Mouse (Mus musculus) embryonic facial prominence, embryonic 12.5 days (tissue): ENCODE results near the gene Rab3gap2. TPM values are rescaled to one million over a fixed set of nuclear protein-coding genes. Genes with fewer than 3 reads are reported as not detected.

Source experiments
- ATAC-seq: fragments of 200-750 bp; cut with Nextera tagmentation; 2 replicates; pipeline ENCODE4 v1.8.0; 2017; ENCODE audit not compliant: insufficient number of reproducible peaks, insufficient read depth, low FRiP score, low TSS enrichment
- H3K27ac ChIP-seq: fragments of 300-500 bp; sonication (generic); 2 replicates; pipeline ENCODE4 v1.5.1; 2016; ENCODE audit warnings: mild to moderate bottlenecking
- H3K27me3 ChIP-seq: fragments of 300-500 bp; sonication (generic); 2 replicates; pipeline ENCODE4 v1.6.1; 2016; ENCODE audit warnings: mild to moderate bottlenecking, moderate library complexity
- H3K36me3 ChIP-seq: fragments of 300-500 bp; sonication (generic); 2 replicates; pipeline ENCODE4 v1.6.1; 2016; ENCODE audit warnings: mild to moderate bottlenecking
- H3K4me1 ChIP-seq: fragments of 300-500 bp; sonication (generic); 2 replicates; pipeline ENCODE4 v1.6.1; 2016
- H3K4me2 ChIP-seq: fragments of 300-500 bp; sonication (generic); replicated peaks from 2 replicates; pipeline ENCODE4 v1.6.1; 2016; ENCODE audit warnings: mild to moderate bottlenecking, moderate library complexity
- H3K4me3 ChIP-seq: fragments of 300-500 bp; sonication (generic); 2 replicates; pipeline ENCODE4 v1.5.1; 2016; ENCODE audit warnings: mild to moderate bottlenecking
- H3K9ac ChIP-seq: fragments of 300-500 bp; sonication (generic); 2 replicates; pipeline ENCODE4 v1.6.1; 2016; ENCODE audit warnings: mild to moderate bottlenecking, moderate library complexity
- H3K9me3 ChIP-seq: fragments of 300-500 bp; sonication (generic); 2 replicates; pipeline ENCODE4 v1.6.1; 2016; ENCODE audit warnings: mild to moderate bottlenecking, moderate library complexity
- WGBS: fragments of 180-500 bp; shearing (Covaris S2); methylation state at CpG from one replicate; pipeline ENCODE4 v1.1.7; 2016; 5-methylcytosine and 5-hydroxymethylcytosine counted together
- polyA plus RNA-seq: library from polyadenylated mRNA; unstranded; fragments of >200 nt; fragmentation: Nextera tagmentation; extraction: Ambion mirVana; gene quantifications from 2 replicates; pipeline ENCODE4 v1.2.1, GENCODE M21; 2016

Rab3gap2 gene
- polyA plus RNA-seq, 1 experiment from 2014 or later, result 22.7 TPM

- WGBS, result 63% methylated on average over 14 of the region's 14 CpGs
- no peak overlapping the region for H3K4me2 ChIP-seq
- H3K27ac ChIP-seq, result no peak overlapping the region
- no peaks in the 10 kb centered on the region for H3K9me3 ChIP-seq
- no peak overlapping the region for H3K4me3 ChIP-seq
- H3K9ac ChIP-seq, result no peak overlapping the region
- H3K36me3 ChIP-seq, result peaks cover 63% of the 10 kb centered on the region
- no peaks in the 10 kb centered on the region for H3K27me3 ChIP-seq
- H3K4me1 ChIP-seq, result no peaks in the 10 kb centered on the region
- no peak for ATAC-seq
These were observed 58.6 kb downstream of the Rab3gap2 start for GRCm38 (mm10) chr1:185262565-185262964.

DNA sequence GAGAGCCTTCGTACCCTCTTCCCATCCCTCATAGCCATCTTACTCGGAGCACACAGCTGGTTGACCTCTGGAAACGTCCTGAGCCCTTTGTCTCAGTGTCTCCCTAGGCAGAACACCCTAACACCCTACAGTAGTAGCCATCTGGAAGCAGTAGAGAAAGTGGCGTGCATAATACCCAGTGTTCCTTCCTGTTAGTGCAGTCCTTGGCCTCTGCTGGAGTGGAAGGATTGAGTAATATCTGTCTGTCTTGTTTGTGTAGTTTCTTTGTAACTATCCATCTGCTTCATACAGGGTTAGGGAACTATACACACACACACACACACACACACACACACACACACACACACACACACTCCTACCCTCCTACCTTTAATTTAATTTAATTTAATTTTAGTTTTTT is 64.8 kb downstream of the Rab3gap2 start:
- no peak for ATAC-seq
- H3K4me2 ChIP-seq, result no peak overlapping the region
- 76% methylated on average over 4 of the region's 4 CpGs for WGBS
- H3K4me1 ChIP-seq, result no peaks in the 10 kb centered on the region
- H3K36me3 ChIP-seq, result peaks cover 57% of the 10 kb centered on the region
- H3K9me3 ChIP-seq, result no peaks in the 10 kb centered on the region
- H3K27ac ChIP-seq, result no peak overlapping the region
- H3K27me3 ChIP-seq, result no peaks in the 10 kb centered on the region
- no peak overlapping the region for H3K9ac ChIP-seq
- no peak overlapping the region for H3K4me3 ChIP-seq

DNA sequence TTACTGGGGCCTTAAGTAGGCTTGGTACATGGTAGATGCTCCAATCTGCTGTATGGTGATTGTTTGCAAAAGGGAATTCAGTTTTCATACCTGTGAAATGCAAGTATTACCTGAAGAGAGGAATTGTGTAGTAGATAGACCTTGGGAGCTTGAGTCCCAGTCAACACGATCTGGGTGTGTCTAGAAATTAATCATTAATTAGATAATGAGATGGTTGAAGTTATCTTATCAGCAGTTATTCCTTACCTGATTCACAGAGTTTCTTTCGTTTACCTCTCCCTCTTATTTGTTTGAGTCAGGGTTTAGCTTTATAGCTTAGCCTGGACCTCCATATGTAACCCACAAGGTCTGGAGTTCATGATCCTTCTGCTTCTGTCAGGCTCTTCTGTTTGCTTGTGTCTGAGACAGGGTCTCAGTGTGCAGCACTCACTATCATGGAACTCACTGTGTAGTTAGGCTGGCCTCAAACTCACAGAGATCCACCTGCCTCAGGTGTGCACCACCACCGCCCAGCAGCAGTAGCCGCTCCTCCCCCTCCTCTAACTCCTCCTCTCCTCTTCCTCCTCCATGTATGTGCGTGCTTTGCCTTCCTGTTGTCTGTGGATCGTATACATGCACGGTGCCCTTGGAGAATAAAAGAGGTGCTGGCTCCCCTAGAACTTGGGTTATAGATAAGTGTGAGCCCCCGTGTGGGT is 66.6 kb downstream of the Rab3gap2 start:
- Histone ChIP-seq H3K27ac (no peak overlapping the region), H3K4me1 (no peaks in the 10 kb centered on the region), H3K36me3 (peaks cover 52% of the 10 kb centered on the region), H3K27me3 (no peaks in the 10 kb centered on the region), H3K4me3 (no peak overlapping the region), H3K9me3 (no peaks in the 10 kb centered on the region), H3K4me2 (no peak overlapping the region), H3K9ac (no peak overlapping the region)
- WGBS, result 93% methylated on average over 8 of the region's 8 CpGs
- no peak for ATAC-seq

DNA sequence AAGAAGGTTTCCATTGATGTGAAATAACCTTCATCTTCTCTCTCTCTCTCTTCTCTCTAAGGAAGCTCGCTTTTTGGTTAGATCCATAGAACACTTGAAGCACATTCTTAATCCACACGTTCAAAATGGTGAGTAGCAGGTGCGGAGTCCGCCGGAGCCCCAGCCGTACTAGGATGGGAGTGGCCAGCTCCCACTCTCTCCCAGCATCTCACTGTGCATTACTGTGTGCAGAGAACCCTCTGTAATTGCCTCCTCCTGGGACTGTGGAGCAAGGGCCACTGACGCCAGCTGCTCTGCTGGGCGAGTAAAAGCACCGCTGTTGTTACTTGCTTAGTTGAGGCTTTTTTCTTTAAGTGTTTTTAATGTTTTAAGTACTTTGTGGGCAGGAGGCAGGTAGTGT is 67.5 kb downstream of the Rab3gap2 start:
- no peak overlapping the region for H3K9ac ChIP-seq
- WGBS, result 90% methylated on average over 9 of the region's 9 CpGs
- H3K9me3 ChIP-seq, result no peaks in the 10 kb centered on the region
- H3K4me3 ChIP-seq, result no peak overlapping the region
- H3K4me2 ChIP-seq, result no peak overlapping the region
- H3K27me3 ChIP-seq, result no peaks in the 10 kb centered on the region
- H3K36me3 ChIP-seq, result peaks cover 56% of the 10 kb centered on the region
- no peak for ATAC-seq
- no peaks in the 10 kb centered on the region for H3K4me1 ChIP-seq
- H3K27ac ChIP-seq, result no peak overlapping the region

GRCm38 (mm10) chr1:185274819-185275545 is 71.1 kb downstream of the Rab3gap2 start:
- no peaks in the 10 kb centered on the region for H3K27me3 ChIP-seq
- no peaks in the 10 kb centered on the region for H3K9me3 ChIP-seq
- H3K4me3 ChIP-seq, result no peak overlapping the region
- no peaks in the 10 kb centered on the region for H3K4me1 ChIP-seq
- no peak overlapping the region for H3K9ac ChIP-seq
- no peak overlapping the region for H3K27ac ChIP-seq
- WGBS, result 87% methylated on average over 5 of the region's 5 CpGs
- peaks cover 72% of the 10 kb centered on the region for H3K36me3 ChIP-seq
- no peak overlapping the region for H3K4me2 ChIP-seq
- ATAC-seq, result no peak

DNA sequence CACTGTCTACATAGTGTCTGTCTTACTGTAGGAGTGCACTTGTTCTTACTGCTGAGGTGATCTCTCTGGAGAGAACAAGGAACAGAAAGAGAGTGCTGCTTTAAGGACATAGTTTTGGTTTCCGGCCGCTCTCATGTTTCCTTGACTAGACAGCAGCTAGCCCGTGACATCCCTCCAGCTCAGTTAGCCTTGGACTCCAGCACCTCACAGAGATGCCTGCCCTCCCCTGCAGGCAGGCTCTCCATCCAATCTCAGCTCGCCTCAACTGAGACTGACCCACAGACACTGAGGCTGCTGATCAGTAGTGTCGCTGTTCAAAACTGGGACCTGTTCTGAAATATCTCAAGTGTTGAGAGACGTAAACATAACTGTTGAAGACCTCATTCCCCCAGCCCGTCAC is 72.1 kb downstream of the Rab3gap2 start:
- H3K4me2 ChIP-seq, result no peak overlapping the region
- 85% methylated on average over 7 of the region's 7 CpGs for WGBS
- peaks cover 76% of the 10 kb centered on the region for H3K36me3 ChIP-seq

GRCm38 (mm10) chr1:185277022-185277421 is 73.1 kb downstream of the Rab3gap2 start:
- no peak for ATAC-seq
- peaks cover 70% of the 10 kb centered on the region for H3K36me3 ChIP-seq
- 84% methylated on average over 11 of the region's 11 CpGs for WGBS
- H3K27me3 ChIP-seq, result no peaks in the 10 kb centered on the region
- H3K4me3 ChIP-seq, result no peak overlapping the region
- H3K27ac ChIP-seq, result no peak overlapping the region
- H3K9me3 ChIP-seq, result no peaks in the 10 kb centered on the region
- H3K4me2 ChIP-seq, result no peak overlapping the region
- H3K9ac ChIP-seq, result no peak overlapping the region
- no peaks in the 10 kb centered on the region for H3K4me1 ChIP-seq

More for the DNA sequence above, 72.1 kb downstream of the Rab3gap2 start:
- Histone ChIP-seq H3K9ac (no peak overlapping the region), H3K9me3 (no peaks in the 10 kb centered on the region), H3K4me1 (no peaks in the 10 kb centered on the region), H3K27me3 (no peaks in the 10 kb centered on the region), H3K27ac (no peak overlapping the region), H3K4me3 (no peak overlapping the region)
- no peak for ATAC-seq

DNA sequence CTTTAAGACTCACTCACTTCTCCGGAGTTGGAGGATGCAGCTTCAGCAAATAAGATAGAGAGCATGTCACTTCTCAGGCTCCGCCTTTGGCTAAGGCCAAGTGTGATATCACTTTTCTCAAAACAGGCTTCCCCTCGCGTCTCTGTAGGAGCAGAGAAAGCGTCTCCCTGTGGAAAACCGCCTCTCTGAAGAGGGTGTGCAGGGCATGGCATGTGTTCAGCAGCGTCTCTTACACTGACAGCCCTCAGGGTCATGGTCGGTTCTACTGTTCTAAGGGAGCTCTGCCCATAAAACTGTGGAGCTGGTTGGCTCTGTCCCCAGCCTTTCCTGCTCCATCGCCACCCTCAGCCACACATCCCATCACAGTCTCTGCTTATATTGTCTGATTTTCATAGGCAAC is 75.4 kb downstream of the Rab3gap2 start:
- no peak overlapping the region for H3K4me3 ChIP-seq
- peaks cover 70% of the 10 kb centered on the region for H3K36me3 ChIP-seq
- no peak overlapping the region for H3K27ac ChIP-seq
- H3K4me2 ChIP-seq, result no peak overlapping the region
- no peaks in the 10 kb centered on the region for H3K9me3 ChIP-seq
- 84% methylated on average over 9 of the region's 9 CpGs for WGBS
- no peak for ATAC-seq
- no peaks in the 10 kb centered on the region for H3K4me1 ChIP-seq
- H3K9ac ChIP-seq, result no peak overlapping the region
- H3K27me3 ChIP-seq, result no peaks in the 10 kb centered on the region

DNA sequence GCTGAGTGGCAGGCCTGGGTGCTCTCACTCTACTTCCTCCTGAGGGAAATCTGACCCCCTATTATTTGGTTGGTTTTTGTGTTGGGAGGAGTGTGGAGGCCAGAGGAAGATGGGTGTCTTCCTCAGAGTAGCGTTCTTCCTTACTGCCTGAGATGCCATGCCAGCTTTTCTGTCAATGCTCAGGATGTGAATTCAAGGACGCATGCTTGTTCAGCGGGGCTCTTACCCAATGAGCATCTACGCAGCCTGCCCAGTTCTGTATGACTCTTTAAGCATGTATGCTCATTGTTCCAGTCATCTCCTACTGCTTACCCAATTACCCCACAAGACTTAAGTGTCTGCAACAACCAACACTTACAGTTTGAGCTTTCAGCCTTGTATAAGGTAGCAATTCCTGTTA is 76.7 kb downstream of the Rab3gap2 start:
- Histone ChIP-seq H3K9ac (no peak overlapping the region), H3K27ac (no peak overlapping the region), H3K27me3 (no peaks in the 10 kb centered on the region), H3K4me3 (no peak overlapping the region), H3K4me2 (no peak overlapping the region), H3K4me1 (no peaks in the 10 kb centered on the region), H3K9me3 (no peaks in the 10 kb centered on the region), H3K36me3 (peaks cover 76% of the 10 kb centered on the region)
- no peak for ATAC-seq
- WGBS, result 91% methylated on average over 4 of the region's 4 CpGs

DNA sequence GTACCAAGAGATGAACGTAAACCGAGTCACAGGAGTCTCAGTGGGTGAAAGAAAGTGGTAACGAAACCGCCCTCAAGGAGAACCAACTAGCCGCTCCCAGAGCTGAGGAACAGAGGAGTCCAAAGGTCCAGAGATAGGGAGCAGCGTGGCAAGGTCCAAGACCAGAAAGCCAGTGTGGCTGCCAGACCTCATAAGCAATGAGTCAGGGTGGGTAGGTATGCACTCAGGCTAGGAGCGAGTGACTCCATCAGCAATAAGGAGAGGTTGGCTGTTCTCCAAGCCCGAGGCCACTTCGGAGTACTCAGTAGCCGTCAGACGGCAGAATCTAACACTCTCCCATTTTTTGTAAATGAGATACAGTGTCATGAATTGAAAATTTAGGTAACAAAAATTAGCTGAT is 78.9 kb downstream of the Rab3gap2 start:
- Histone ChIP-seq H3K4me2 (no peak overlapping the region), H3K9me3 (no peaks in the 10 kb centered on the region), H3K4me3 (no peak overlapping the region), H3K36me3 (peaks cover 77% of the 10 kb centered on the region), H3K27ac (no peak overlapping the region), H3K9ac (no peak overlapping the region), H3K4me1 (no peaks in the 10 kb centered on the region), H3K27me3 (no peaks in the 10 kb centered on the region)
- 94% methylated on average over 11 of the region's 11 CpGs for WGBS
- ATAC-seq, result no peak

DNA sequence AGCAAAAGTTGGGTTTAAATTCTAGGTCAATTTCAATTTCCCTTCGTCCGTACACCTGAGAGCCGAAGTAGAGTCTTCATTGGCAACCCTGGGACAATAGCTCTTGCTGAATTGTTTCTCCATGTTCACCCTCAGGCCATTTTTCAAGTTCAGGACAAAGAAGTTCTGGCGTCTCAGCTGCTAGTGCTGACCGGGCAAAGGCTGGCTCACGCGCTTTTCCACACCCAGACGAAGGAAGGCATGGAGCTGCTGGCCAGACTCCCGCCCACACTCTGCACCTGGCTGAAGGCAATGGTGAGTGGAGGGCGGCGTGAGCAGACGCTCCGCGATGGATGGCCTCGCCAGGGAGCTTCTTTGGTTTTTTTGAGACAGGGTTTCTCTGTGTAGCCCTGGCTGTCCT is 79.3 kb downstream of the Rab3gap2 start:
- Histone ChIP-seq H3K4me1 (no peaks in the 10 kb centered on the region), H3K4me3 (no peak overlapping the region), H3K9me3 (no peaks in the 10 kb centered on the region), H3K27me3 (no peaks in the 10 kb centered on the region), H3K4me2 (no peak overlapping the region), H3K9ac (no peak overlapping the region), H3K27ac (no peak overlapping the region), H3K36me3 (peaks cover 75% of the 10 kb centered on the region)
- 95% methylated on average over 15 of the region's 15 CpGs for WGBS
- ATAC-seq, result no peak

GRCm38 (mm10) chr1:185284740-185285139 is 80.8 kb downstream of the Rab3gap2 start:
- Histone ChIP-seq H3K27me3 (no peaks in the 10 kb centered on the region), H3K9ac (no peak overlapping the region), H3K4me3 (no peak overlapping the region), H3K9me3 (no peaks in the 10 kb centered on the region), H3K27ac (no peak overlapping the region), H3K4me1 (no peaks in the 10 kb centered on the region), H3K36me3 (peaks cover 61% of the 10 kb centered on the region), H3K4me2 (no peak overlapping the region)
- WGBS, result 77% methylated on average over 4 of the region's 4 CpGs
- ATAC-seq, result no peak
